Mouse (Mus musculus) frontal cortex, adult (tissue): ENCODE measurements around the gene Rita1.
A peak's percentile ranks its signal among the peaks of the same experiment; 100 is the strongest.

ENCODE experiments used
- ATAC-seq: cut with Nextera tagmentation; 2 replicates; pipeline ENCODE4 v1.9.2; 2017; ENCODE audit warnings: mild to moderate bottlenecking, moderate library complexity, mixed read lengths; ENCODE audit not compliant: low TSS enrichment

Gene Rita1

GRCm38 (mm10) chr5:120571056-120571740 is 41.2 kb downstream of the Rita1 start:
- ATAC-seq, result 0 out of 2 replicates have a peak, but pooled peaks have one; percentile 42

- no peak for ATAC-seq
Measured at GRCm38 (mm10) chr5:120570289-120570897, 42.0 kb downstream of the Rita1 start.

GRCm38 (mm10) chr5:120569791-120570190 is 42.6 kb downstream of the Rita1 start:
- ATAC-seq, result no peak

- ATAC-seq, result no peak
Measured at GRCm38 (mm10) chr5:120568964-120569363, 43.4 kb downstream of the Rita1 start.

- ATAC-seq, result no peak
Measured at GRCm38 (mm10) chr5:120568336-120568768, 44.0 kb downstream of the Rita1 start.

- ATAC-seq, result peak; percentile 13; the same call in 1 of the 2 replicates
Measured at GRCm38 (mm10) chr5:120567761-120568211, 44.6 kb downstream of the Rita1 start.

- ATAC-seq, result peak; percentile 53
Measured at GRCm38 (mm10) chr5:120567253-120567701, 45.1 kb downstream of the Rita1 start.

- no peak for ATAC-seq
Measured at GRCm38 (mm10) chr5:120566681-120567252, 45.6 kb downstream of the Rita1 start.

- no peak for ATAC-seq
Measured at GRCm38 (mm10) chr5:120566101-120566500, 46.3 kb downstream of the Rita1 start.

GRCm38 (mm10) chr5:120565171-120565905 is 47.1 kb downstream of the Rita1 start:
- ATAC-seq, result no peak

GRCm38 (mm10) chr5:120563914-120564311 is 48.5 kb downstream of the Rita1 start:
- ATAC-seq, result no peak

- ATAC-seq, result no peak
Measured at GRCm38 (mm10) chr5:120562956-120563913, 49.2 kb downstream of the Rita1 start.

GRCm38 (mm10) chr5:120560616-120561311 is 51.6 kb downstream of the Rita1 start:
- ATAC-seq, result no peak

GRCm38 (mm10) chr5:120560129-120560615 is 52.2 kb downstream of the Rita1 start:
- ATAC-seq, result no peak

- ATAC-seq, result no peak
Measured at GRCm38 (mm10) chr5:120558762-120559161, 53.6 kb downstream of the Rita1 start.

GRCm38 (mm10) chr5:120558041-120558440 is 54.3 kb downstream of the Rita1 start:
- ATAC-seq, result no peak

- ATAC-seq, result no peak
Measured at GRCm38 (mm10) chr5:120555871-120556270, 56.5 kb downstream of the Rita1 start.

- ATAC-seq, result peak; percentile 86
Measured at GRCm38 (mm10) chr5:120550673-120551072, 61.7 kb downstream of the Rita1 start.

GRCm38 (mm10) chr5:120550137-120550536 is 62.3 kb downstream of the Rita1 start:
- no peak for ATAC-seq

GRCm38 (mm10) chr5:120548236-120548850 is 64.0 kb downstream of the Rita1 start:
- ATAC-seq, result no peak
